Mouse (Mus musculus) CH12F3 (cell line): ENCODE results near the gene Fbxw2.
"Not testable (repeated sequence)": the region's sequence is repeated elsewhere in the genome, so short reads cannot be mapped to it uniquely, and the experiment has no call there.

Source experiments
- in situ Hi-C: fragments of 300-500 bp; cut with MboI; formaldehyde crosslinking; loops from 2 replicates; pipeline ENCODE4 v1.14.3; 2020; ENCODE audit warnings: low sequenced_read_pairs

Gene Fbxw2

DNA sequence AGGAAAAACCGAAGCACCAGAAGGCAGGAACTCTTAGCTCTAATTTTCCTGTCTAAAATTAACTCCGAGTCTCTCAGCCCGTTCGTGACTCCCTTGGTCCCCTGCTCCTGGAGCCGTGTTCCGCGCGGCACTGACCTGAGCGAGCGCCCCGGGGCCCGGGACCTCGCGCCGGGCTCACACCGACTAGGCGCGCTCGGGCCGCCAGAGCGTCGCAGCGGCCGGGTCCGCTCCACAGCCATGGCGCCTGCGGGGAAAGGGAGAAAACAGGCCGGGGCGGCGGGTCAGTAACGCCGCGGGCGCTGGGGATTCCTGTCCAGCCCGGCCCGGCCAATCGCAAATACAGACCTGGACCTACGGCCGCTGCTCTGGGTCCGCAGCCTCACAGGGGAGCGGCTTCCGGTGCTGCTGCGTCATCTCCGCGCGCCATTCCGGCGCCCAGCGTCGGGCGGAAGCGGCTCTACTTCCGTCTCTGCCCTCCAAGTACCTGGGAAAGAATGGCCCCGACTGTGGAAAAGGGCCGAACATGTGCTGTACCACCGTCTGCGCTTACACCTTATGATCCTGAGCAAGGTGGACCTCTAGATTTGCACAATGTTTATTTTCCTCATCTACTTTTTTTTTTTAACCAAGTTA lies at the start of gene Fbxw2:
Gene Fbxw2 (minus strand): TSS at position 485 of the 633 bp plus-strand sequence.
- in situ Hi-C loops = no loop called here

DNA sequence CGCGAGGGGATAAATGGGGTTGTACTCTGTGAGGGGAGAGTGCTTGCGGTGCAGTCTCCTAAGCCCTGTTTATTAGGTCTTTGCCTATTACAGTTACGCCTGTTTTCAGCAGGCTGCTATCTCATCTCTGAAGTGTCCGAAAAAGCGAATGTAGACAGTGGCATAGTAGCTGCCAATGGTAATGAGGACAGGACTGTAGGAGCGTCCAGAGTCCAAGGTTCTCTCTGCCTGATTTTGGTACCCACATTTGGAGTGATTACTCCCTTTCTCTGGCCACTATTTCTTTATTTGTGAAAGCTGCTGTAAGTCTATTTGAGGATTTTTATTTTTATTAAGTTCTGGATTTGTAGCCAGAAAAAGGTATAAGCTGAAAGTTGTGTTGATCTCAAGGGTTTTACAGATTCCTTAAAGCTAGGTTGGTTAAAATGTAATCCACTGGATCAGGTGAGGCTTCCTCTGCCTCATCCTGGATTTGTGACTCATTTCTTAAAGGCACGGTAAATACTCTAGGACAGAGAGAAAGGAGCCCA lies 48.8 kb upstream of the Fbxw2 start, which contains the start of gene Psmd5:
Gene Psmd5 (minus strand): TSS at position 153 of the 530 bp plus-strand sequence.
- in situ Hi-C loops = no loop called here

- in situ Hi-C loops = no loop called here
Measured at GRCm38 (mm10) chr2:34874271-34874670, 48.2 kb upstream of the Fbxw2 start, which contains the start of gene Cutal. Gene Cutal (plus strand): TSS chr2:34874396.

GRCm38 (mm10) chr2:34870520-34871474 lies 44.7 kb upstream of the Fbxw2 start:
- in situ Hi-C loops = no loop called here

DNA sequence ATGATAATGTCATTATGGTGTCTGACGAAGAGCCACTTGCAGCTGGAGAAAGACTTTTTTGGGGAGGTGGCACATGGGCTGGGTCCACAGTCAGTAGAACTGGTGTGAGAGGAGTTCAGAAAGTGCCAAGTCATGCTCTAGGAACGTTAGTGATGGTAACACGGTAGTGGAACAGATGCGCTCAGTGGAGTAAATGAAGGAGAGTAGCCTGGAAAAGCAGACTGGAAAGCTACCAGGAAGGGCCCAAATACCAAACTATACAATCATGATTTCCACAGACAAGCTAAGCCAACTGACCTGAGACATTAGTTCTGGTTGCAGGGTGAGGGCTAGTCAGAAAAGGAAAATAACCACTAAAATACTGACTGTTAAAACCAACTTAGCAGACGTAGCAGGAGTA lies 43.6 kb upstream of the Fbxw2 start:
- in situ Hi-C loops = no loop called here

GRCm38 (mm10) chr2:34857728-34858127 lies 31.6 kb upstream of the Fbxw2 start:
- in situ Hi-C loops = no loop called here

- in situ Hi-C loops = no loop called here
Measured at GRCm38 (mm10) chr2:34855265-34855664, 29.2 kb upstream of the Fbxw2 start.

- in situ Hi-C loops = no loop called here
Measured at GRCm38 (mm10) chr2:34847702-34848101, 21.6 kb upstream of the Fbxw2 start.

DNA sequence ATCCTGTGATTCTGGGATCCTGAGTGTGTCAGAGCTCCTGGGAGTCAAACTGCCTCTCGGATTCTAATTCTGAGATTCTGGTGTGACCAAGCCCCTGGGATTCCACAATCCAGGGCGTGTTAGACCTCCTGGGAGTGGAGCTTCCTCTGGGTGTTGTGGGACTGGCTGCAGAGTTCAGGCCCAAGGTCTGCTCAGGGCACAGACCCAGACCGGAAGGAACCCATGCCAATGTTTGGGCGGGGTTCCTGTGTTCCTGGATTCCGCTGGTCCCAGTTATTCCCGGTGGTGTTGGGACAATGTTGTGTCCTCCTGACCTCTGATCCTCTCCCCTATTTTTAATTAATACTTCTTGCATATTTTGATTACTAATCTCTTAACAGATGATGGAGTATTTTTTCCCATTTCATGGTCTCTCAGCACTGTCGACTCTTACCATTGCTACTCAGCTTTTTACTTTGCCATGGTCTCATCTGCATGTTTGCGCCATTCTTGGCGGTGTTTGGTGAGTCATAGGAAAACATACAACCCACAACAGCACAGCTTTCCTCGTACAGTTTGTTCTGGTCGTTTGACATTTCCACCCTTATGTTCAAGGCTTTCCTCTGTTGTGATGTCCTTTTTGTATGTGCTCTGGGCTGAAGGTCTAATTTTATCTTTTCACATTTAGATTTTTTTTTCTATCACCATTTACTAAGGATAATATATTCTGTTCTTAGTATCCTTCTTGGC lies 17.3 kb upstream of the Fbxw2 start:
- in situ Hi-C loops = no loop called here

DNA sequence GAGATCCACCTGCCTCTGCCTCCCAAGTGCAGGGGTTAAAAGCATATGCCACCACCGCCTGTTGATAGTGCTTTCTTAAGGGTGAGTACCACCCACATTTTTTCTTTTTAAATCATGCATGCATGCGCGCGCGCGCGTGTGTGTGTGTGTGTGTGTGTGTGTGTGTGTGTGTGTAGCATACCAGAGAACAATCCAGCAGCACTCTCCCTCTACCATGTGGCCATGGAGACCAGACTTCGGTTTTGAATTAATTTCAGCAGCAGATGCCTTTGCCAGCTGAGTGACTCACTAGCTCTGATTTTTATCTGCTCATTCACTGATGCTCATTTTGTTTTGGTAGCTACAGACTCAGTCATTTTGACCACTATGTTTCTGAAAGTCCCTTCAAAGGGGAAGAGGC lies 15.6 kb upstream of the Fbxw2 start:
- in situ Hi-C loops = no loop called here

DNA sequence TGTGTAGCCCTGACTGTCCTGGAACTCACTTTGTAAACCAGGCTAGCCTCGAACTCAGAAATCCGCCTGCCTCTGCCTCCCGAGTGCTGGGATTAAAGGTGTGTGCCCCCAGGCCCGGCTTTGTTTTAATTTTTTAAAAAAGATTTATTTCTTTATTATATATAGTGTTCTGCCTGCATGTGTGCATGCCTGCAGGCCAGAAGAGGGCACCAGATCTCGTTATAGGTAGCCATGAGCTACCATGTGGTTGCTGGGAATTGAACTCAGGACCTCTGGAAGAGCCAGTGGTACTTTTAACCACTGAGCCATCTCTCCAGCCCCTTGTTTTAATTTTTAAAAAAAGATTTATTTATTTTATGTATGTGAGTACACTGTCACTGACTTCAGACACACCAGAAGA lies 14.0 kb upstream of the Fbxw2 start:
- in situ Hi-C loops = not testable (repeated sequence)

DNA sequence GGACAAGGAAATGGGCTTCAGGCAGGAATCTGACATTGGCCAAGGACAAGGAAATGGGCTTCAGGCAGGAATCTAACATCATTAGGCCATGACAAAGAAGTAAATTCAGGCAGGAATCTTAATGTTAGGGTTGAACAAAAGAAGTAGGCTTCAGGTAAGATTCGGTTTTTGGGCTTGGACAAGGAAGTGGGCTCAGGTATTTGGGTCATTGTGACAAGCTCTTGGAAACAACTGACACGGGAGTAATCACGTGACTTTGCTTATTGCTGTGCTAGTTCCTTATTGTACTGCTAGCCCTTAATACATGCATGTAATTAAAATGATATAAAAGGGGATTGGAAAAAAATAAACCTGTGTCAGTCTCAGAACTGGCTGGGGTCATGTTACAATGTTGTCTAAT lies 9.6 kb upstream of the Fbxw2 start:
- in situ Hi-C loops = no loop called here

- in situ Hi-C loops = no loop called here
Measured at GRCm38 (mm10) chr2:34833624-34834023, 7.5 kb upstream of the Fbxw2 start.

- in situ Hi-C loops = not testable (repeated sequence)
Measured at GRCm38 (mm10) chr2:34832766-34833457, 6.8 kb upstream of the Fbxw2 start, which contains the start of gene Gm34653. Gene Gm34653 (plus strand): TSS chr2:34833007.

- in situ Hi-C loops = not testable (repeated sequence)
Measured at GRCm38 (mm10) chr2:34830066-34830465, 4.0 kb upstream of the Fbxw2 start.

- in situ Hi-C loops = no loop called here
Measured at GRCm38 (mm10) chr2:34828026-34828425, 1.9 kb upstream of the Fbxw2 start.

- in situ Hi-C loops = no loop called here
Measured at GRCm38 (mm10) chr2:34827591-34827990, 1.5 kb upstream of the Fbxw2 start.

DNA sequence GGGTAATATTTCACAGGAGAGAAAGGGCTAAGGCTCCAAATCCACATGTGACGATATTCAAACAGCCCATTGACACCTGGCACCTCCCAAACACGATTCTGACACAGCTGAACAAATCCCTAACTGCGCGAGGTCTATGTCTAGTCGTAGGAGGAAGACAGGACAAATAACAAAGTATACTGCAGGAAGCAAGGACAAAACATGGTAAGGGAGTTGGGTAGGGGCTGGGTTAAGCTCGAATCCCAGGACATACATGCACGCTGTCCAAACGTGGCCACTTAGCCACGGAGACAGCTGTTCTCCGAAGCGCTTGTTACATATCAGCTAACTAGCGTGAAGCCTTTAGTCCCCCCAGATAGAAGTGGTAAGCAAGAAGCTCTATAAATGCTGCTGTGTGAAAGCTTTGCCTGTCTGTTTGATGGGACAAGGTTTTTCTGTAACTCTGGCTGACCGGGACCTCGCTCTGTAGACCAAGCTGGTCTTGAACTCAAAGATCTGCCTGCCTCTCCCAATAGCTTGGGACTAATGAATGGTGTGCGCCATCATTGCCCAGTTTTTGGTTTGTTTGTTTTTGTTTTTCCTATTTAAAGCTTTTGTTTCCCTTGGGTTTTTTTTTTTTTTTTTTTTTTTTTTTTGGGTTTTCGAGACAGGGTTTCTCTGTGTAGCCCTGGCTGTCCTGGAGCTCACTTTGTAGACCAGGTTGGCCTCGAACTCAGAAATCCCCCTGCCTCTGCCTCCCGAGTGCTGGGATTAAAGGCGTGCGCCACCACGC lies 535 bp upstream of the Fbxw2 start:
- in situ Hi-C loops = no loop called here

- in situ Hi-C loops = no loop called here
Measured at GRCm38 (mm10) chr2:34818492-34818891, 7.6 kb downstream of the Fbxw2 start.

- in situ Hi-C loops = not testable (repeated sequence)
Measured at GRCm38 (mm10) chr2:34815893-34816292, 10.2 kb downstream of the Fbxw2 start.
